Mouse (Mus musculus) splenic B cell, adult 2 months (primary cell): ENCODE measurements around the gene Aff1.

Experiments used
- DNase-seq: peaks from one replicate; pipeline ENCODE4 v3.0.0-alpha.2; 2011; ENCODE audit warnings: low read depth, low spot score
- H3K27me3 ChIP-seq: 2 replicates; pipeline ENCODE4 v1.6.1; 2012; ENCODE audit warnings: mild to moderate bottlenecking, low read length, moderate library complexity, mixed read lengths; ENCODE audit not compliant: control insufficient read depth, poor library complexity, insufficient read depth, severe bottlenecking
- H3K36me3 ChIP-seq: 2 replicates; pipeline ENCODE4 v1.6.1; 2012; ENCODE audit warnings: mild to moderate bottlenecking, low read length, moderate library complexity, mixed read lengths; ENCODE audit not compliant: control insufficient read depth, poor library complexity, insufficient read depth, severe bottlenecking

The Aff1 gene

DNA sequence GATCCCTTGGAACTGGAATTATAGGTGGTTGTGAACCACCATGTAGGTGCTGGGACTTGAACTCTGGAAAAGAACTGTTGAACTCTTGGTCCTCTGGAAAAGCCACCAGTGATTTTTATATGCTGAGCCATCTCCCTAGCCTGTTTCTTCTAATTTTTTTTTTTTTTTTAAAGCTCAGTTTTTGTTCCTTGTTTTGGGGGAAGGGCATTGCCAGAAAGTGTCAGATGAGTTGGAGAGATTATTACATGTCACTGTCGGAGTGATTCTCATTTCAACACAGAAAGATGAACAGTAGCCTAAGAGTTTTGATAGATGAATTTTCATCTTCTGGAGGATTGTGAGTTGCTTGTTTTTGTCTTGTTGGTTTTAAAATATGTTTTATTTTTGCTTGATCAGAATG lies 127.5 kb downstream of the Aff1 start:
- DNase-seq, result no peak
- H3K27me3 ChIP-seq, result no peaks in the 10 kb centered on the region

DNA sequence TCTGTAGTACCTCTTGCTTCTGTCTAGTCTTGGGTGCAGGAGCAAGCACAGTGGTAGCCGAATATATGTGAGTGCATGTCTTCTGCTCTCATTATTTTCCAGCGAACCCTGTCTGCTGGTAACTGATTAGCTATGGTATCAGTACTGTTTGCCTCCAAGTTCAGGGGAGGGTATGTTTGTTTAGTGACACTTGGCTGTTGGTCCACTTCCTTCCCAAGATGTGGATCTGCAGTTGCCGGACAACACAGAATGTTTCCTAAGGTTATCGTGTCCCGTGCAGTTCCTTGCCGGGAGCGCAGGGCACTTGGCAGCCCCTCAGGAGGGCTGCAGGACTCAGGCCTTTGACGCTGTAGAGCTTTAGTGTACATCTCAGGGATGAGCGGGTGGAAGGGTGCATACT lies 128.9 kb downstream of the Aff1 start:
- Histone ChIP-seq H3K27me3 (no peaks in the 10 kb centered on the region), H3K36me3 (peaks cover 5% of the 10 kb centered on the region)
- no peak for DNase-seq

More for the DNA sequence above, 127.5 kb downstream of the Aff1 start:
- H3K36me3 ChIP-seq, result peaks cover 7% of the 10 kb centered on the region

DNA sequence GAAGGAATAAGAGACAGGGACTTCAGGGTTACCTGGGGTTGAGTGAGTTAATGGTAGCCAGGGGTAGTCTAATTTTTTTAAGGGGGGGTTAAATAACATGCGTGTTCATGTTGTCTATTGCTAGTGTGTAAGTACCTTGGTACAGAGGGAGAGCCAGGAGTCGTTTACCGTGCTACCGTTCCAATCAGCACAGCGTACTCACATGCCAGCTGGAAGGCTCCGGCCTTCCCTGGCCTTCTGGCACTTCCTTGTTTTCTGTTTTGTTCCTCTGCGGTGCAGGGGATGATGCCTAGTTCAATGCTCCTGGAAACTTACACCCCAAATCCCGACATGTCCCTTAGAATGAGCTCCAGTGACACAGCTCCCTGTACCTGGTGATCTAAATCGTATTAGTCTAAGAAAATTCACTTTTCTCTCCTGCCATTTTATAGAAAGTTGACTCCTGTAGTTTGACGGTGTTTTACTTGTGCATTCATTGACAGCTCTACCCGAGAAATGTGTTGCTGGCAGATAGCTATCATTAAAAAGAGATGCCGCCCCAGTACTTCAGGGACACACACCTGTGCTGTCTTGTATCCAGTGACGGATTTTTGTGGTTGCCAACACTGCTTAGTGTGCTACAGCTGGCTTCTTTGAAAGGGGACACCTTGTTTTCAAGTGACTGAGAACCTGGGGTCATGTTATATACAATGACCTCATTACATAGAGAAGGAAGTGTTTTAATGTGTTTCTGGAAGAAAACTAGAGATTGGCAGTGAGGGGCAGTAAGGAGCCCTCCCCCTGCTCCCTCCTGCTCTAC lies 129.5 kb downstream of the Aff1 start:
- Histone ChIP-seq H3K36me3 (peaks cover 5% of the 10 kb centered on the region), H3K27me3 (no peaks in the 10 kb centered on the region)
- DNase-seq, result no peak

GRCm38 (mm10) chr5:103822949-103823348 lies 130.8 kb downstream of the Aff1 start:
- H3K36me3 ChIP-seq, result peaks cover 4% of the 10 kb centered on the region
- DNase-seq, result no peak
- H3K27me3 ChIP-seq, result no peaks in the 10 kb centered on the region

- Histone ChIP-seq H3K36me3 (peaks cover 18% of the 10 kb centered on the region; the same call in 1 of the 2 replicates), H3K27me3 (no peaks in the 10 kb centered on the region)
- no peak for DNase-seq
Observed at GRCm38 (mm10) chr5:103828304-103828703, 136.1 kb downstream of the Aff1 start.

DNA sequence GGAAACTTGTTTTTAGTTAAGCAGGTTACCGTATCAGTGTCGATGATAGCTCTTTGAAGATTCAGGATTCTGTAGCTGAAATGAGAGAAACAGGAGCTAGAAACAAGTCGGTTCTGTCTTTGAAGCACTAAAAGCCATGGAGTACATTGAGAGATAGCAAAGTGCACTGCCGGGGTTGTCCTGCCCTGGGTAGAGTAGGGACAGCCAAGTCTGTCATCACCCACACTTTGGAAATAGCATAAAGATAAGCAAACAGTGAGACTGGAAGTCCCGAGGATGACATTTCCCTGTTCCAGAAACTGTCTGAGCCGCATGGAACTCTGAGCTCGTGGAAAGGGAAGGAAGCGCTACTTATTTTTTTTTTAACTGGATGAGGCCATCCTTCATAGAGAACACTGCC lies 136.6 kb downstream of the Aff1 start:
- H3K27me3 ChIP-seq, result no peaks in the 10 kb centered on the region
- H3K36me3 ChIP-seq, result peaks cover 22% of the 10 kb centered on the region; the same call in 1 of the 2 replicates
- no peak for DNase-seq

DNA sequence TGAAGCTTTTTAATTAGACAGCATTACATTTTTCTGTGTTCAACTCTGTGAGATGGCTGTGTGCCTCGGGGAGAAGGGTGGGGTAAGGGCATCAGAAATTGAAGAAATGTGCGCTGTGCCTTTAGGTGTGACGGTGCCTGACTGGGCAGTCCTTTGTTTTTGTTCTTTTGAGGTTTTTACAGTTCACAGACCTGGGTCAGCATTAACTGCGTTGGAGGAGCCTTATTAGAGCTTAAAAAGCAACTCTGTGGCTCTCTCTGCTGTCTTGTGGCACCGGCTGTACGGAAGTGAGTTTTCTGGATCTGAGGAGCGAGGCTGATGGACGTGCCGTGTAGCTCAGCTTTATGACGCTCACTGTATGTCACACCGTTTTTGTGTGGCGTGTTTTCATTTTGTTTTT lies 137.0 kb downstream of the Aff1 start:
- DNase-seq, result no peak
- H3K36me3 ChIP-seq, result peaks cover 23% of the 10 kb centered on the region; the same call in 1 of the 2 replicates
- H3K27me3 ChIP-seq, result no peaks in the 10 kb centered on the region

- Histone ChIP-seq H3K36me3 (peaks cover 30% of the 10 kb centered on the region; the same call in 1 of the 2 replicates), H3K27me3 (no peaks in the 10 kb centered on the region)
- DNase-seq, result no peak
Observed at GRCm38 (mm10) chr5:103830886-103831285, 138.7 kb downstream of the Aff1 start.

DNA sequence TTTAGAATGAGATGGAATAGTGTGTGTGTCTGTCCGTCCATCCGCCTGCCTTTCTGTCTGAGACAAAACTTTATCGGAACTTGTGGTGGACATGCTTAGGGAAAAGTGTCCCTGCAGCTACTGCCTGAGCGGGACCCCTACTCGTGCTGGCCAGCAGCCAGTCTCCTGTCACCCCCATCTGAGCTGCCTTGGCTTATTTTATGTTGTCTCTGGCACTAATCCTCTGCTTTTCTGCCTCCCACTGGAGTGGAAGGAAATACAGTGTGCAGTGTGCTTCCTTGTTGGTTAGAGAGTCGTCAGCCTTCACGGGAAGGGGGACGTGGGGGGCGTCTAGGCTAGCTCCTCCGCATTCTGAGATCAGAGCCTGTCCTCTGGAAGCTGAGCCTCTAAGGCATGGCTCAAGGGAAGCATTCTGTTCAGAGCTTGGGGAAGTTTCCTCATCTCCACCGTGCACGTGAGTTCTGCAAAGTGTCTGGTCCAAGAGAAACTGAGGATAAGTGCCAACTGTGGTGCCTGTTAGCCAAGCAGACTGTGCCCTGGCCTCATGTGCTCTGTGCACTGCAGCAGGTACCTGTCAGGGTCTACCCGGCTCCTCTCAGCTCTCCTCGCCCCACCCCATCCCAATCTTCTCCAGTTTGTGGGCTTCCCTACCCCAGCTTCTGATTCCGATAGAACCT lies 143.4 kb downstream of the Aff1 start:
- peaks cover 23% of the 10 kb centered on the region for H3K36me3 ChIP-seq
- no peaks in the 10 kb centered on the region for H3K27me3 ChIP-seq
- DNase-seq, result no peak

GRCm38 (mm10) chr5:103836148-103836784 lies 144.1 kb downstream of the Aff1 start:
- DNase-seq, result no peak
- peaks cover 23% of the 10 kb centered on the region for H3K36me3 ChIP-seq
- H3K27me3 ChIP-seq, result no peaks in the 10 kb centered on the region

GRCm38 (mm10) chr5:103838550-103839264 lies 146.5 kb downstream of the Aff1 start:
- DNase-seq, result no peak
- Histone ChIP-seq H3K36me3 (peaks cover 26% of the 10 kb centered on the region), H3K27me3 (no peaks in the 10 kb centered on the region)

DNA sequence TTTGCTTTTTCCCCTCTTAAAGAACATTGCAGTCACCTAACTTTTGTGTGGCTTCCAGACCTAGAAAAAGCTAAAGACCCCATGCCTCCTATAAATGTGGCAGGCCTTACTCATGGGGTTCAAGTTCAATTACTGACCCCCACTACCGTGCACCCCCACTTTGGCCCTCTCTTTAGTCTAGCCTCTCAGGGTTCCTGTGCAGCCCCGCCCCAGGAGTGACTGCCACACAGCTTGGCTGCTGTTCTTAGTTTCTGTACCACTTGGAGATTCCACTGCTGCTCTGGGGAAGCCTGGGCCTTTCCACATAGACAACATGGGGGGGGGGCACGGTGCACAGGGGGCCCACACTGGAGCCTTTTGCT lies 147.1 kb downstream of the Aff1 start:
- H3K36me3 ChIP-seq, result peaks cover 28% of the 10 kb centered on the region
- DNase-seq, result no peak
- no peaks in the 10 kb centered on the region for H3K27me3 ChIP-seq

DNA sequence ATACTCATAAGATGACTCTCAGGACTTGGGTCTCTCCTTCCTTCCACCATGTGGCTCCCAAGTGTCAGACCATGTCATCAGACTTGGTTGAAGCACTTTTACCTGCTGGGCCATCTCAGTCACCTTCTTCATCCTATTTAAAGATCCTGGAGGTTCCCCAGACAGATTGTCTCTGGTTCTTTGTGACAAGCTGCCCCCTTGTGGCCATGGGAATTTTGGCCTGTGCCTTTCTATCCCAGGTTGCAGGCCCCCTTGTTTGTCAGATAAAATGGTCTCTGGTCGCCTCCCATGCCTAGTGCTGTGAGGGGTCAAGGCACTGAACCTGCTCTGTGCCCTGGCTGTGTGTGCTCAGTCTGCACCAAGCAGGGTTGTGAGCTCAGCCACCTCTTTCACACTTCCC lies 151.8 kb downstream of the Aff1 start:
- no peaks in the 10 kb centered on the region for H3K27me3 ChIP-seq
- H3K36me3 ChIP-seq, result peaks cover 25% of the 10 kb centered on the region
- DNase-seq, result peak; percentile 59

DNA sequence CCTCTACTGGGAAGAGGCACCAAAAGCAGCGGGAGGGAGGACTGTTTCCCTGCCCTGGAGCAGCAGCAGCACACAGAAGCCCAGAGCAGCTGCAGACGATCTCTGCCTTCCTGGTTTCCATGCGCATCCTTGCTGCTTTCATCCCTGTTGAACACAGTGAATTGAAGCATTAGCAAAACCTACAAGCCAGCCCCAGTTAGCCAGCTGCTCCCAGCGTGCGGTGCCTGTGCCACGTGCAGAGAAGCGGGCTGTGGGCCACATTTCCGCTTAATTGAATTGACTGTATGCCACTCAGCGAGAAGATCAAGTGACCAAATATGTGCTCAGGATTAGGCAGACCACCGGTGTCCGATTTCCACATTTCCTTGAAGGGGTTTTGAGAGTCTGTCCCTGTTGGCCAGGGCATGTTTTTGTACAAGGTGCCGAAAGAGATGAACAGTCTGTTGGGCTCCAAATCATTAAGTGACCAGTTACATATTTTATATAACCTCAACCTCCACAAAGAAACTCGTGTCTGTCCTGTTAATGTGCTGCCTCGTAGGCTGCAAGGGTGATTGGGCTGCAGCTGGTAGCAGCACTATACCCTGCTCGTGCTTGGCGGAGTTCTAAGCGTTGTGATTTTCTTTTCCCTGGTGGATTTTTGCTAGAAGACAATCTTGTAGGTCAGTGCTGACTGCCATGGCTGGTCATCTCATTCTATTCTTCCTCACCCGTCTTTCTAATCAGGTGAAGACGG lies 153.4 kb downstream of the Aff1 start:
- DNase-seq, result no peak
- Histone ChIP-seq H3K36me3 (peaks cover 27% of the 10 kb centered on the region), H3K27me3 (no peaks in the 10 kb centered on the region)
